Mouse (Mus musculus): ENCODE results near the gene Gm21698. TPM values are rescaled to one million over a fixed set of nuclear protein-coding genes. Genes with fewer than 3 reads are reported as not detected.
"Not testable (repeated sequence)": the region's sequence is repeated elsewhere in the genome, so short reads cannot be mapped to it uniquely, and the experiment has no call there.

The Gm21698 gene
- polyA plus RNA-seq (2012; rRNA removed), result not detected in 2 replicates

- WGBS, result no CpG with 5 or more reads among the region's 3 CpGs
- DNase-seq; H3K4me3 ChIP-seq (replicated peaks; ENCODE audit: extremely low read depth, low read depth, low read length); H3K4me1 ChIP-seq (ENCODE audit: control insufficient read depth, insufficient read depth, low read length): not testable (repeated sequence)
Measured at GRCm38 (mm10) chr5:25988550-25988949, at the start of gene Gm21698. Gene Gm21698, minus strand, starts transcription at chr5:25988650.

GRCm38 (mm10) chr5:26022816-26023215 lies 34.4 kb upstream of the Gm21698 start, which contains the start of gene Gm5862:
Gene Gm5862, minus strand, starts transcription at chr5:26022916.
- WGBS, result no CpG with 5 or more reads among the region's 3 CpGs
- H3K4me1 ChIP-seq (ENCODE audit: control insufficient read depth, insufficient read depth, low read length); H3K4me3 ChIP-seq (replicated peaks; ENCODE audit: extremely low read depth, low read depth, low read length); DNase-seq: not testable (repeated sequence)

GRCm38 (mm10) chr5:26007697-26008096 lies 19.2 kb upstream of the Gm21698 start:
- WGBS, result 49% methylated on average over 7 of the region's 7 CpGs
- not testable (repeated sequence) for H3K4me1 ChIP-seq (ENCODE audit: control insufficient read depth, insufficient read depth, low read length); H3K4me3 ChIP-seq (replicated peaks; ENCODE audit: extremely low read depth, low read depth, low read length); DNase-seq

- not testable (repeated sequence) for DNase-seq; H3K4me3 ChIP-seq (replicated peaks; ENCODE audit: extremely low read depth, low read depth, low read length); H3K4me1 ChIP-seq (ENCODE audit: control insufficient read depth, insufficient read depth, low read length)
- WGBS, result 19% methylated on average over 45 of the region's 45 CpGs
Measured at GRCm38 (mm10) chr5:26006937-26007695, 18.7 kb upstream of the Gm21698 start.

GRCm38 (mm10) chr5:26004698-26005097 lies 16.2 kb upstream of the Gm21698 start, which contains the start of gene Gm1979:
Gene Gm1979, minus strand, starts transcription at chr5:26004798.
- not testable (repeated sequence) for DNase-seq; H3K4me1 ChIP-seq (ENCODE audit: control insufficient read depth, insufficient read depth, low read length); H3K4me3 ChIP-seq (replicated peaks; ENCODE audit: extremely low read depth, low read depth, low read length)
- WGBS, result 91% methylated on average over 1 of the region's 2 CpGs

GRCm38 (mm10) chr5:25972563-25972962 lies 15.9 kb downstream of the Gm21698 start, which contains the start of gene Gm21680:
Gene Gm21680, minus strand, starts transcription at chr5:25972663.
- not testable (repeated sequence) for DNase-seq; H3K4me1 ChIP-seq (ENCODE audit: control insufficient read depth, insufficient read depth, low read length); H3K4me3 ChIP-seq (replicated peaks; ENCODE audit: extremely low read depth, low read depth, low read length)
- no CpG with 5 or more reads among the region's 2 CpGs for WGBS

- H3K4me3 ChIP-seq (replicated peaks; ENCODE audit: extremely low read depth, low read depth, low read length); H3K4me1 ChIP-seq (ENCODE audit: control insufficient read depth, insufficient read depth, low read length); DNase-seq: not testable (repeated sequence)
- 49% methylated on average over 17 of the region's 17 CpGs for WGBS
Measured at GRCm38 (mm10) chr5:25957050-25957449, 31.4 kb downstream of the Gm21698 start.

GRCm38 (mm10) chr5:25956611-25957010 lies 31.8 kb downstream of the Gm21698 start:
- not testable (repeated sequence) for H3K4me3 ChIP-seq (replicated peaks; ENCODE audit: extremely low read depth, low read depth, low read length); DNase-seq; H3K4me1 ChIP-seq (ENCODE audit: control insufficient read depth, insufficient read depth, low read length)
- 19% methylated on average over 32 of the region's 32 CpGs for WGBS

- DNase-seq; H3K4me1 ChIP-seq (ENCODE audit: control insufficient read depth, insufficient read depth, low read length); H3K4me3 ChIP-seq (replicated peaks; ENCODE audit: extremely low read depth, low read depth, low read length): not testable (repeated sequence)
- WGBS, result 58% methylated on average over 2 of the region's 2 CpGs
Measured at GRCm38 (mm10) chr5:25954317-25954716, 34.1 kb downstream of the Gm21698 start, which contains the start of gene Gm21671. Gene Gm21671, minus strand, starts transcription at chr5:25954417.

GRCm38 (mm10) chr5:25945391-25945790 lies 43.1 kb downstream of the Gm21698 start:
- 80% methylated on average over 2 of the region's 2 CpGs for WGBS
- not testable (repeated sequence) for H3K4me1 ChIP-seq (ENCODE audit: control insufficient read depth, insufficient read depth, low read length); H3K4me3 ChIP-seq (replicated peaks; ENCODE audit: extremely low read depth, low read depth, low read length); DNase-seq

- 45% methylated on average over 2 of the region's 2 CpGs for WGBS
- DNase-seq; H3K4me1 ChIP-seq (ENCODE audit: control insufficient read depth, insufficient read depth, low read length); H3K4me3 ChIP-seq (replicated peaks; ENCODE audit: extremely low read depth, low read depth, low read length): not testable (repeated sequence)
Measured at GRCm38 (mm10) chr5:25942281-25942680, 46.2 kb downstream of the Gm21698 start, which contains the start of gene Gm21663. Gene Gm21663, minus strand, starts transcription at chr5:25942381.

Other genes starting within 250 kb of the Gm21698 start
- 0.59 and 1.0 TPM in 2 replicates for gene Actr3b, start 228.7 kb downstream of the Gm21698 start, polyA plus RNA-seq (2012; rRNA removed)
- gene Gm21663, start 46.3 kb downstream of the Gm21698 start, polyA plus RNA-seq (2012; rRNA removed), result not detected in 2 replicates
- not detected in 2 replicates for gene Gm21671, start 34.2 kb downstream of the Gm21698 start, polyA plus RNA-seq (2012; rRNA removed)
- not detected in 2 replicates for gene Gm21680, start 16.0 kb downstream of the Gm21698 start, polyA plus RNA-seq (2012; rRNA removed)
- not detected in 2 replicates for gene Gm1979, start 16.1 kb upstream of the Gm21698 start, polyA plus RNA-seq (2012; rRNA removed)
- not detected in 2 replicates for gene Gm5862, start 34.3 kb upstream of the Gm21698 start, polyA plus RNA-seq (2012; rRNA removed)
- gene Speer4a, start 50.9 kb upstream of the Gm21698 start, polyA plus RNA-seq (2012; rRNA removed), result not detected in 2 replicates
- gene Gm7347, start 69.9 kb upstream of the Gm21698 start, polyA plus RNA-seq (2012; rRNA removed), result not detected in 2 replicates
- not detected in 2 replicates for gene Gm10471, start 100.6 kb upstream of the Gm21698 start, polyA plus RNA-seq (2012; rRNA removed)
- not detected in 2 replicates for gene 5031410I06Rik, start 116.7 kb upstream of the Gm21698 start, polyA plus RNA-seq (2012; rRNA removed)
- gene Gm10220, start 132.8 kb upstream of the Gm21698 start, polyA plus RNA-seq (2012; rRNA removed), result not detected in 2 replicates

All from lung, adult 2 months (tissue).